Mouse (Mus musculus) forebrain, embryonic 11.5 days (tissue): ENCODE results near the gene Elovl7. TPM values are rescaled to one million over a fixed set of nuclear protein-coding genes. Genes with fewer than 3 reads are reported as not detected.

Experiments used
- ATAC-seq: fragments of 200-750 bp; cut with Nextera tagmentation; replicated peaks from 2 replicates; pipeline ENCODE4 v1.8.0; 2017; ENCODE audit warnings: moderate TSS enrichment; ENCODE audit not compliant: low FRiP score
- DNase-seq: peaks from one replicate; pipeline ENCODE4 v3.0.0-alpha.2; 2017; ENCODE audit warnings: low spot score
- H3K27ac ChIP-seq: fragments of 300-500 bp; sonication (generic); 2 replicates; pipeline ENCODE4 v1.5.1; 2014; ENCODE audit warnings: low read depth, low read length
- H3K27me3 ChIP-seq: fragments of 300-500 bp; sonication (generic); 2 replicates; pipeline ENCODE4 v1.6.1; 2014; ENCODE audit warnings: mild to moderate bottlenecking, low read length, mixed read lengths; ENCODE audit not compliant: control insufficient read depth, insufficient read depth
- H3K36me3 ChIP-seq: fragments of 300-500 bp; sonication (generic); 2 replicates; pipeline ENCODE4 v1.6.1; 2014; ENCODE audit warnings: mild to moderate bottlenecking, low read length, moderate library complexity, mixed read lengths; ENCODE audit not compliant: control insufficient read depth, insufficient read depth
- H3K4me1 ChIP-seq: fragments of 300-500 bp; sonication (generic); replicated peaks from 2 replicates; pipeline ENCODE4 v1.6.1; 2014; ENCODE audit warnings: low read length, mixed read lengths; ENCODE audit not compliant: control insufficient read depth, insufficient read depth
- H3K4me2 ChIP-seq: fragments of 300-500 bp; sonication (generic); 2 replicates; pipeline ENCODE4 v1.6.1; 2014; ENCODE audit warnings: low read depth, mild to moderate bottlenecking, low read length, moderate library complexity, mixed read lengths; ENCODE audit not compliant: severe bottlenecking
- H3K4me3 ChIP-seq: fragments of 300-500 bp; sonication (generic); 2 replicates; pipeline ENCODE4 v1.5.1; 2014; ENCODE audit warnings: low read depth, low read length
- H3K9ac ChIP-seq: fragments of 300-500 bp; sonication (generic); 2 replicates; pipeline ENCODE4 v1.6.1; 2014; ENCODE audit warnings: low read length
- H3K9me3 ChIP-seq: fragments of 300-500 bp; sonication (generic); 2 replicates; pipeline ENCODE4 v1.6.1; 2016; ENCODE audit warnings: low read length, mixed read lengths; ENCODE audit not compliant: control insufficient read depth
- WGBS: fragments of 180-500 bp; shearing (Covaris S2); extraction: QIAGEN DNeasy Blood & Tissue Kit; methylation state at CpG from one replicate; pipeline ENCODE4 v1.1.7; 2014; 5-methylcytosine and 5-hydroxymethylcytosine counted together
- polyA plus RNA-seq: library from polyadenylated mRNA; unstranded; fragments of >200 nt; fragmentation: Nextera tagmentation; extraction: Ambion mirVana; gene quantifications from 2 replicates; pipeline ENCODE4 v1.2.1, GENCODE M21; 2014

The Elovl7 gene
- polyA plus RNA-seq, 1 experiment from 2014 or later = 1.4 TPM

DNA sequence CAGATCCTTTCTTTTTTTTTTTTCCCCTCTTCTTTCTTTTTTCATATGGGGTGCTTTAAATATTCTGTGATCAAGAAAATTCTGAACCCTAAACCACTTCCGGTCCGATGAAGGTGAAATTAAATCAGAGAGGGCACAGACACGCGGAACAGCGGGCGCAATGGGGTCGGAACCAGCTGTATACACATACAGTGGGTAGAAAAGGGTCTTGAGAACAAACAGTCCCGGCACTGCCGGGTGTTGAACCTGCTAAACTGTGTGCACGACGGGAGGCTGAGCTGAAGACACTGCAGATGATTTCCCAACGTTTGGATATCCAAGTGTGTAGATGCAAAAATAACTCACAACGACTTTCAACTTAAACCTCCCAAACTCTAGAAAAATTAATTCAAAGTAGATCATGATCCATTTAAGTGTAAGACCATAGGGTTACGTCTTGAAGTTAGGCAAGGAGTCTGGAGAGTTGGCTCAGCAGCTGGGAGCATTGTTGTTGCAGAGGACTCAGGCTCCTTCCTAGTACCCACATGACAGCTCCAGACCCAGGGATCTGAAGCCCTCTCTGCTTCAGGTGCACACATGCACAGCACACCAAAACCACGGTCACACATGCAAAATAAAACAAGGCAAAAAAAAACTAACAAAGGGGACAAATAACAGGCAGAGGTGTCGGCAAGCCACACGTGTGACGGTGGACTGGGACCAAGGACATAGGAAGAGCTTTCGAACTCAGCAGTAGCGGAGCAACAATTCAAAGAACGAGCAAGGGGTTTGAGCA, 114.4 kb downstream of the Elovl7 start:
- H3K36me3 ChIP-seq = no peaks in the 10 kb centered on the region
- no peak for ATAC-seq

DNA sequence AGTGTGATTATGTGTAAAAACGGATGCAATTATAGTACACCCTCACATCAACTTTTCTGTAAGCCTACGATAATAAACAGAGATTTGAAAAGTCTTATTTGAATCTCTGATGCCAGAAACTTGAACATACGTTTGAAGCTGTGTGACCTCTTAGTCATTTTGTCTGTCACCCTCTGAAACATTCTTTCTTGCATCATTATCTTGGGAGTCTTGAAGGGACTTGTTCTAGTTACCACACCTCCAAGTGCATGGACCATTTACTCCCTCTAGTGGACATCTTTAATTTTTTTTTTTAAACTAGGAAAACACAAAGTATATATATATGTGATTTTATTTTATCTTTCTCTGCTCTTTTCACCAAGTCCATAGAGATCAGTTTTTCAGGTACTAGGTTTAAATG, 115.5 kb downstream of the Elovl7 start:
- no peak overlapping the region for H3K9ac ChIP-seq
- H3K4me3 ChIP-seq = no peak overlapping the region
- ATAC-seq (peak; percentile 46; the same call in 1 of the 2 replicates), DNase-seq (no peak)
- no peaks in the 10 kb centered on the region for H3K9me3 ChIP-seq
- H3K36me3 ChIP-seq = no peaks in the 10 kb centered on the region
- H3K4me2 ChIP-seq = no peak overlapping the region
- H3K27me3 ChIP-seq = no peaks in the 10 kb centered on the region
- no peak overlapping the region for H3K27ac ChIP-seq
- no peaks in the 10 kb centered on the region for H3K4me1 ChIP-seq
- 75% methylated on average over 3 of the region's 3 CpGs for WGBS

More for the DNA sequence above, 114.4 kb downstream of the Elovl7 start:
- H3K4me3 ChIP-seq = no peak overlapping the region
- no peaks in the 10 kb centered on the region for H3K9me3 ChIP-seq
- H3K9ac ChIP-seq = no peak overlapping the region
- H3K4me2 ChIP-seq = no peak overlapping the region
- DNase-seq = no peak
- H3K27me3 ChIP-seq = no peaks in the 10 kb centered on the region
- 95% methylated on average over 21 of the region's 21 CpGs for WGBS
- H3K27ac ChIP-seq = no peak overlapping the region
- H3K4me1 ChIP-seq = no peaks in the 10 kb centered on the region

Other genes with a start within 250 kb of the Elovl7 start
- gene Smim15, start 170.0 kb upstream of the Elovl7 start, polyA plus RNA-seq = 59.0 and 63.0 TPM in 2 replicates
- 86.0 and 96.1 TPM in 2 replicates for gene Ndufaf2, start 55.8 kb upstream of the Elovl7 start, polyA plus RNA-seq
- gene Ercc8, start 55.7 kb upstream of the Elovl7 start, polyA plus RNA-seq = 25.0 and 26.7 TPM in 2 replicates
- 21.7 and 26.1 TPM in 2 replicates for gene Depdc1b, start 101.9 kb downstream of the Elovl7 start, polyA plus RNA-seq
- gene Pde4d, start 235.5 kb downstream of the Elovl7 start, polyA plus RNA-seq = 10.5 and 11.9 TPM in 2 replicates